Mouse (Mus musculus) telencephalon, adult 2 months (tissue): ENCODE results near the gene Arhgap22.
A peak's percentile ranks its signal among the peaks of the same experiment; 100 is the strongest.

Experiments used
- DNase-seq: peaks from one replicate; pipeline ENCODE4 v3.0.0-alpha.2; 2011; ENCODE audit warnings: low read depth, low spot score

Gene Arhgap22

GRCm38 (mm10) chr14:33213823-33214766 is at the start of gene Arhgap22:
Gene Arhgap22, plus strand, starts transcription at chr14:33214026.
- peak; percentile 78 for DNase-seq

GRCm38 (mm10) chr14:33168750-33169149 is 45.1 kb upstream of the Arhgap22 start:
- no peak for DNase-seq

GRCm38 (mm10) chr14:33171942-33172341 is 41.9 kb upstream of the Arhgap22 start:
- no peak for DNase-seq

GRCm38 (mm10) chr14:33175059-33175821 is 38.6 kb upstream of the Arhgap22 start:
- no peak for DNase-seq

GRCm38 (mm10) chr14:33180102-33180501 is 33.7 kb upstream of the Arhgap22 start:
- DNase-seq: peak; percentile 50

GRCm38 (mm10) chr14:33185068-33185800 is 28.6 kb upstream of the Arhgap22 start, which contains the start of gene Wdfy4:
Gene Wdfy4, minus strand, starts transcription at chr14:33185508.
- no peak for DNase-seq

- peak; percentile 61 for DNase-seq
These were observed 26.6 kb upstream of the Arhgap22 start for GRCm38 (mm10) chr14:33187201-33187600.

- DNase-seq: no peak
These were observed 24.6 kb upstream of the Arhgap22 start for GRCm38 (mm10) chr14:33189230-33189629.

- no peak for DNase-seq
These were observed 23.9 kb upstream of the Arhgap22 start for GRCm38 (mm10) chr14:33189849-33190423.

GRCm38 (mm10) chr14:33190646-33191045 is 23.2 kb upstream of the Arhgap22 start:
- DNase-seq: no peak

- DNase-seq: no peak
These were observed 20.1 kb upstream of the Arhgap22 start for GRCm38 (mm10) chr14:33193762-33194161.

- DNase-seq: no peak
These were observed 19.6 kb upstream of the Arhgap22 start for GRCm38 (mm10) chr14:33194241-33194640.

GRCm38 (mm10) chr14:33202161-33202560 is 11.7 kb upstream of the Arhgap22 start:
- DNase-seq: no peak

GRCm38 (mm10) chr14:33202885-33203284 is 10.9 kb upstream of the Arhgap22 start:
- DNase-seq: no peak

- no peak for DNase-seq
These were observed 10.0 kb upstream of the Arhgap22 start for GRCm38 (mm10) chr14:33203777-33204176.

- no peak for DNase-seq
These were observed 8.4 kb upstream of the Arhgap22 start for GRCm38 (mm10) chr14:33205280-33205965.

GRCm38 (mm10) chr14:33207011-33207410 is 6.8 kb upstream of the Arhgap22 start:
- no peak for DNase-seq

- DNase-seq: no peak
These were observed 5.5 kb upstream of the Arhgap22 start for GRCm38 (mm10) chr14:33208331-33208730.

- no peak for DNase-seq
These were observed 3.0 kb upstream of the Arhgap22 start for GRCm38 (mm10) chr14:33210806-33211205.

GRCm38 (mm10) chr14:33212271-33212957 is 1.4 kb upstream of the Arhgap22 start:
- no peak for DNase-seq
